Comparison of ENCODE assay signal across 16 mouse cellular contexts in the genomic region with DNA sequence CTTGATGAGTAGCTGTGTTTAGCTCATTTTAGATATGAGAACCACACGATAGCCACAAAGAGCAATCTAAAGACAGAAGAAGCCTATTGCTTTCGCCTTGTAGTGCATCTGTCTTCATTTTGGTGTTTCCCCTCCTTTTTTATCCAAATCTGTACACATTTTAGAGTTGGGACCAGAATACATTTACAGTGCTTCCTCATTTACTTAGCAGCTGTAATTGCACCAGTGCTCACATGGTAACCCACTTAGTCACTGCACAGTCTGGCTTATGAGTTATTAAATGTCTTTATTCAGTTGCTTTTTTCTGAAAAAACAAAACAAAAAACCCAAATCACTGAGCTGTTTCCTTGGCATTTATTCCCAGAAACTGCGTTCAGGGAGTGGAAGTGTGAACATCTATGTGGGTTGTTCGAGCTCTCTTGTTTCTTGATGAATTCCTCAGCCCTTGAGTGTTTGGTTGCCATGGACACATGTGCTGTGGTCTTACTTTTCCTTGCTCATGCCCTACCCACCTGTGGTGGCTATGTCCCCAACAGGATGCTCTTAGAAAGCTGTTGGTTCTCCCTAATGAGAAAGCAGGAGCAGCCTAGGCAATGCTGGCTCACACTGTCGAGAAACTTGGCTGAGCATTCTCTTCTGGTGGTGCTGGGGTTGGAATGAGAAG. TPM values are rescaled to one million over a fixed set of nuclear protein-coding genes. Genes with fewer than 3 reads are reported as not detected.
DNase-seq lines count a peak whose midpoint lies in the region; ATAC-seq and TF ChIP-seq lines count a peak whose summit lies in the region.
"Had no signal": no experiment of that assay in that cellular context is flagged by ENCODE, and none has a peak within 500 bp of the region (broad histone marks: within the 10 kb centered on the region; RNA-seq: fewer than 3 reads in every experiment).

No protein-coding gene starts in this region.

- no peaks in the 10 kb centered on the region; the same call in none of the 2 replicates for H3K4me1 ChIP-seq in forebrain, embryonic 16.5 days (replicated peaks; ENCODE audit: control insufficient read depth, insufficient read depth, low read length)
- no peaks in the 10 kb centered on the region for H3K4me1 ChIP-seq in forebrain, embryonic 12.5 days
- peaks cover 9% of the 10 kb centered on the region; the same call in 1 of the 2 replicates for H3K4me1 ChIP-seq in liver, embryonic 13.5 days (replicated peaks)
- H3K4me1 ChIP-seq in liver, postnatal 0 days (ENCODE audit: insufficient read depth) = no peaks in the 10 kb centered on the region; the same call in 1 of the 2 replicates
- H3K4me1 ChIP-seq: midbrain, embryonic 12.5 days; neural tube, embryonic 13.5 days had no signal

- no peak for DNase-seq in liver, embryonic 13.5 days
- no peak for DNase-seq in liver, postnatal 0 days
- peak; percentile 30 to 52 for DNase-seq in frontal cortex, postnatal 14 days (ENCODE audit: low spot score in 2 of 2)
- peak; percentile 59 for DNase-seq in right cerebral cortex, postnatal 25 days
- no peak for DNase-seq in adrenal gland, adult (ENCODE audit: inconsistent age in 2 of 2, low spot score in 1 of 2)
- no peak for DNase-seq in adrenal gland, adult 18-20 months (ENCODE audit: low spot score in 2 of 2)
- DNase-seq: gastrocnemius, postnatal 36 days; kidney, postnatal 36 days; thymus, adult 18-20 months had no signal

- no peak for TF ChIP-seq CTCF in liver, postnatal 0 days (IDR thresholded peaks at IDR 0.05; ENCODE audit: low read depth)

- no peak overlapping the region for H3K4me3 ChIP-seq in forebrain, embryonic 16.5 days (replicated peaks; ENCODE audit: low read length)
- no peak overlapping the region for H3K4me3 ChIP-seq in forebrain, embryonic 12.5 days (replicated peaks)
- H3K4me3 ChIP-seq in liver, embryonic 13.5 days (replicated peaks) = no peak overlapping the region
- H3K4me3 ChIP-seq in liver, postnatal 0 days (ENCODE audit: low read depth, low read length) = no peak overlapping the region
- H3K4me3 ChIP-seq: limb, embryonic 13.5 days; lung, embryonic 15.5 days; midbrain, embryonic 12.5 days; neural tube, embryonic 13.5 days had no signal

- no peak overlapping the region for H3K4me2 ChIP-seq in forebrain, embryonic 16.5 days (ENCODE audit: low read length)
- no peak overlapping the region for H3K4me2 ChIP-seq in forebrain, embryonic 12.5 days
- no peak overlapping the region for H3K4me2 ChIP-seq in liver, embryonic 13.5 days
- H3K4me2 ChIP-seq in liver, postnatal 0 days (ENCODE audit: low read depth, low read length) = no peak overlapping the region
- H3K4me2 ChIP-seq: limb, embryonic 13.5 days; lung, embryonic 15.5 days; midbrain, embryonic 12.5 days; neural tube, embryonic 13.5 days had no signal

- H3K9me3 ChIP-seq in forebrain, embryonic 16.5 days (ENCODE audit: control insufficient read depth, low read length) = no peaks in the 10 kb centered on the region
- H3K9me3 ChIP-seq in forebrain, embryonic 12.5 days = no peaks in the 10 kb centered on the region
- no peaks in the 10 kb centered on the region for H3K9me3 ChIP-seq in liver, embryonic 13.5 days (replicated peaks)
- no peaks in the 10 kb centered on the region for H3K9me3 ChIP-seq in liver, postnatal 0 days (ENCODE audit: low read length)
- H3K9me3 ChIP-seq: G1E; limb, embryonic 13.5 days; lung, embryonic 15.5 days; midbrain, embryonic 12.5 days; neural tube, embryonic 13.5 days had no signal

- H3K36me3 ChIP-seq in forebrain, embryonic 16.5 days (ENCODE audit: control insufficient read depth, insufficient read depth) = no peaks in the 10 kb centered on the region
- peaks cover 33% of the 10 kb centered on the region for H3K36me3 ChIP-seq in forebrain, embryonic 12.5 days (replicated peaks)
- peaks cover 58% of the 10 kb centered on the region for H3K36me3 ChIP-seq in liver, embryonic 13.5 days
- peaks cover 43% of the 10 kb centered on the region for H3K36me3 ChIP-seq in liver, postnatal 0 days (replicated peaks; ENCODE audit: insufficient read depth, low read length)

- 0 out of 2 replicates have a peak, but pooled peaks have one; percentile 28 for ATAC-seq in forebrain, embryonic 16.5 days
- ATAC-seq in forebrain, embryonic 12.5 days (ENCODE audit: low FRiP score) = no peak
- no peak for ATAC-seq in liver, embryonic 13.5 days (ENCODE audit: low read depth)
- no peak for ATAC-seq in liver, postnatal 0 days

- H3K27ac ChIP-seq in forebrain, embryonic 16.5 days (ENCODE audit: low read length) = no peak overlapping the region
- no peak overlapping the region for H3K27ac ChIP-seq in forebrain, embryonic 12.5 days
- 0 out of 2 replicates have a peak overlapping the region, but pooled peaks have one; percentile 15 for H3K27ac ChIP-seq in liver, embryonic 13.5 days
- no peak overlapping the region for H3K27ac ChIP-seq in liver, postnatal 0 days (ENCODE audit: low read depth)
- H3K27ac ChIP-seq: limb, embryonic 13.5 days; lung, embryonic 15.5 days; midbrain, embryonic 12.5 days; neural tube, embryonic 13.5 days had no signal

- TF ChIP-seq EP300 in liver, postnatal 0 days (IDR thresholded peaks at IDR 0.05; ENCODE audit: low read depth) = no peak

- H3K27me3 ChIP-seq in forebrain, embryonic 16.5 days (replicated peaks; ENCODE audit: control insufficient read depth, insufficient read depth, low read length) = no peaks in the 10 kb centered on the region
- no peaks in the 10 kb centered on the region for H3K27me3 ChIP-seq in forebrain, embryonic 12.5 days
- H3K27me3 ChIP-seq in liver, embryonic 13.5 days = no peaks in the 10 kb centered on the region
- H3K27me3 ChIP-seq in liver, postnatal 0 days (ENCODE audit: insufficient read depth, low read length) = no peaks in the 10 kb centered on the region
- H3K27me3 ChIP-seq: limb, embryonic 13.5 days; lung, embryonic 15.5 days; midbrain, embryonic 12.5 days; neural tube, embryonic 13.5 days had no signal

- 61% methylated on average over 5 of the region's 5 CpGs for WGBS in forebrain, embryonic 16.5 days
- WGBS in forebrain, embryonic 12.5 days = 84% methylated on average over 5 of the region's 5 CpGs
- WGBS in liver, embryonic 13.5 days (ENCODE audit: insufficient replicate concordance) = 81% methylated on average over 5 of the region's 5 CpGs
- 85% methylated on average over 5 of the region's 5 CpGs for WGBS in liver, postnatal 0 days (ENCODE audit: insufficient replicate concordance)

- no peak overlapping the region for H3K9ac ChIP-seq in forebrain, embryonic 16.5 days (replicated peaks; ENCODE audit: low read depth, low read length)
- H3K9ac ChIP-seq in forebrain, embryonic 12.5 days = no peak overlapping the region
- H3K9ac ChIP-seq in liver, embryonic 13.5 days = no peak overlapping the region
- H3K9ac ChIP-seq in liver, postnatal 0 days (replicated peaks) = no peak overlapping the region
- H3K9ac ChIP-seq: limb, embryonic 13.5 days; lung, embryonic 15.5 days; midbrain, embryonic 12.5 days; neural tube, embryonic 13.5 days had no signal

RNA-seq across cellular contexts. Expression of a gene that starts 24.8 kb away (rescaled TPM):
- polyA plus RNA-seq in forebrain, embryonic 16.5 days (2015; fragmentation: Nextera tagmentation; extraction: Ambion mirVana) = 15.8 and 18.1 TPM in 2 replicates
- polyA plus RNA-seq in forebrain, embryonic 12.5 days (2016; fragmentation: Nextera tagmentation; extraction: Ambion mirVana) = 44.8 and 46.2 TPM in 2 replicates
- polyA plus RNA-seq in liver, embryonic 13.5 days (2015; fragmentation: Nextera tagmentation; extraction: Ambion mirVana) = 21.5 and 25.8 TPM in 2 replicates
- 11.9 and 12.4 TPM in 2 replicates for polyA plus RNA-seq in liver, postnatal 0 days (2015; fragmentation: Nextera tagmentation; extraction: Ambion mirVana)
- 10 to 100 TPM; 24.7 to 36.9 TPM for total RNA-seq in adrenal gland, adult 18-20 months (2021)

RNA-seq across cellular contexts. Expression of a gene that starts 26.3 kb away (rescaled TPM):
- 54.2 and 60.3 TPM in 2 replicates for polyA plus RNA-seq in forebrain, embryonic 16.5 days (2015; fragmentation: Nextera tagmentation; extraction: Ambion mirVana)
- 45.3 and 49.2 TPM in 2 replicates for polyA plus RNA-seq in forebrain, embryonic 12.5 days (2016; fragmentation: Nextera tagmentation; extraction: Ambion mirVana)
- 27.3 and 37.3 TPM in 2 replicates for polyA plus RNA-seq in liver, embryonic 13.5 days (2015; fragmentation: Nextera tagmentation; extraction: Ambion mirVana)
- polyA plus RNA-seq in liver, postnatal 0 days (2015; fragmentation: Nextera tagmentation; extraction: Ambion mirVana) = 21.0 and 22.2 TPM in 2 replicates
- 100 to 1,000 TPM; 158 to 175 TPM for total RNA-seq in adrenal gland, adult 18-20 months (2021)

Comparison
In these comparisons a context has a peak if more than half of its experiments do, and no peak if none do; other contexts are left out.
1. DNase-seq: peak in frontal cortex, postnatal 14 days (2 of 2) and right cerebral cortex, postnatal 25 days (single experiment); none in liver, embryonic 13.5 days (single experiment), liver, postnatal 0 days (single experiment), adrenal gland, adult (0 of 2) and adrenal gland, adult 18-20 months (0 of 2).